Mouse (Mus musculus): Measurements from ENCODE around the gene Lcorl. TPM values are rescaled to one million over a fixed set of nuclear protein-coding genes. Genes with fewer than 3 reads are reported as not detected.

The Lcorl gene
- polyA plus RNA-seq (2012): 15.1 and 15.8 TPM in 2 replicates

DNA sequence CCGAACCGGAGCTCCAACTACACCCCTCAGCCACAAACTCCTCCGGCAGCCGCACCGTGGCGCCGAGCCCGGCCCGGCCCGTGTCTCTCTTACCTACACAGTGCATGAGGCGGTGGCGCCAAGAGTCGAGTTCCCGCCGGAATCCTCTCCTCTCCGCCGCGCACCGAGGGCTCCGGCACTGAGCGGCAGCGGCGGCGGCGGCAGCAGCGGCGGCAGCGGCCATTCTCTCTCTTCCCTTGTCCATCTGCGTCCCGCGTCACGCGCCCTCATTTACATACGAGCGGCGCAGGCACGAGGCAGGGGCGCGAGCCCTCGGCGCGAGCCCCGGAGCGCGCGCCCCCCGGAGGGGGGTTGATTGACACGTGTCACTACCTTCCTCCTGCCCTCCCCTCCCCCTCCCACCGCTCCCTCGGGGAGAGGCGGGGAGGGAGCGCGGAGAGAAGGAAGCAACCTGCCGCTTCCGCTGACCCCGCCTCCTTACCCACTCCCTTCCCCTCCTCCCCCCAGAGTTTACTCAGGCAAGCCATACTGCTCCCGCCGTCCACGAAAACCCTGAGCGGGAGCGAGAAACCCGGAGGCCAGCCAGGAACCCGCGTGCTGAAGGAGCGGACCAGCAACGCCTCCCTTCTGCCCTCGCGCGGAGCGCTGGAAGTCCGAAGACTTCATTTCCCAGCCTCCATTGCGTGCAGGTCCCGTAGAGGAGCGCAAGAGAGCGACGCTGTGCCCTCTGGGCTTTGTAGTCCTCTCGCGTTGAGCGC, at the start of gene Lcorl:
Lcorl (minus strand) TSS at position 362 of the 758 bp plus-strand sequence.

DNA sequence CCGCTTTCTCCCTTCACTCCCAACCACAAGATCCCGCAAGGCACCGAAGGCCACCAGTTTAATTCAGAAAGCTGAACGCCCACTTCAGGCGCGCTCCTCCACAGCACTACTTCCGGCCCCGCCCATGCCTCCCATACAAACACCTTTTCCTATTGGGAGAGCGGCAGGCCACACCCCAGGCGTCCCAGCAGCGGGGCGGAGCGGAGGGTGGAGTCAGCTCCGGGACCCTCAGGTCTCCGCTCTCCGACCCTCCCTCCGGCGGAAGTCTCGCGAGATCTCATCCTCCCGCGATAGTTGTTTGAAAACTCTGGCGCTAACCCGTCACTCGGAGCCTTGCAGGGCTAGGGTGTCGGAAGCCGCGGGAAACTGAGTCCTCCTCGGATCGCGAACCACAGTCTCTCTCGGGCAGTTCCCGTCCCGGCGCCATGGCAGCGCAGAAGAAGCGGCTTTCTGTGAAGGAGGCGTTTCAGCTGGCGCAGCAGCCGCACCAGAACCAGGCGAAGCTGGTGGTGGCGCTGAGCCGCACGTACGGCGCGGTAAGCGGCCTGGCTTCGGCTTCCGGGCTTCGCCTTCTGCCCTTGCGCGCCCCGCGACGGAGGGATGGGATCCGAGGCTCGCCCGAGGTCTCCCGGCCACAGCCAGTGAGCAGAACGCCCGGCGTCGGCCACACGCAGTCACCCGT, 187.7 kb downstream of the Lcorl start, which contains the start of gene Ncapg:
Ncapg (plus strand) TSS at position 322 of the 682 bp plus-strand sequence.

Other genes with a start within 250 kb of the Lcorl start
- not detected in 2 replicates for gene Fam184b, start 218.0 kb downstream of the Lcorl start, polyA plus RNA-seq (2012)
- gene Ncapg, start 187.7 kb downstream of the Lcorl start, polyA plus RNA-seq (2012): 2.4 and 2.9 TPM in 2 replicates